Mouse (Mus musculus): Measurements from ENCODE around the gene Pgm1. TPM values are rescaled to one million over a fixed set of nuclear protein-coding genes. Genes with fewer than 3 reads are reported as not detected.
A peak's percentile ranks its signal among the peaks of the same experiment; 100 is the strongest.

Gene Pgm1
- polyA plus RNA-seq (2014; fragmentation: Nextera tagmentation; extraction: Ambion mirVana) = 70.9 and 71.4 TPM in 2 replicates

DNA sequence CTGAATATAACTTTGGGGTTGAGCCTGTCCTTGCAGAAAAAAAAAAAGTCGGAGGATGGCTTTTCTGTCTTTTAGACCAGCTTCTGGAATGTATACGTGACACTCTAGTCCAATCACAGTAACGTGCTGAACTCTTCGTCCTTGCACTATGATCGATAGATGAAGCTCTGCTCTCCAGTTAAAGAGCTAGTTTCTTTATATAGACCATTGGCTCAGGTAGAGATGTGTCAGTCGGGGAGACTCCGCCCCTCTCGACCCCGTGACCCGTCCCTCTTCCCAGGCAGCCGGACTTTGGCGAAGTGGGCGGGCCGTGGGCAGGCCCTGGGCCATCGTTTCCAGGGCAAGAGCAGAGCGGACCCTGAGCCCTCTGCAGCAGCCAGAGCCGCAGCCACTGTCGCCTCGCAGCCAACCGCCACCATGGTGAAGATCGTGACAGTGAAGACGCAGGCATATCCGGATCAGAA, at the start of gene Pgm1:
Gene Pgm1, plus strand, starts transcription at position 266 of the 464 bp plus-strand sequence.
- peaks cover 14% of the 10 kb centered on the region for H3K4me1 ChIP-seq (ENCODE audit: control insufficient read depth, insufficient read depth, low read length)
- no peaks in the 10 kb centered on the region for H3K9me3 ChIP-seq (ENCODE audit: control insufficient read depth, low read length)
- 4% methylated on average over 21 of the region's 23 CpGs for WGBS
- H3K36me3 ChIP-seq (ENCODE audit: control insufficient read depth, insufficient read depth, low read length) = no peaks in the 10 kb centered on the region
- H3K27ac ChIP-seq (replicated peaks; ENCODE audit: low read depth, low read length) = peak within 1 kb of the TSS; percentile 87
- no peak for DNase-seq (ENCODE audit: low spot score)
- peak within 1 kb of the TSS; percentile 69 for H3K4me3 ChIP-seq (ENCODE audit: low read depth, low read length)
- ATAC-seq (ENCODE audit: low read depth) = peak; percentile 81
- no peaks in the 10 kb centered on the region for H3K27me3 ChIP-seq (replicated peaks; ENCODE audit: control insufficient read depth, insufficient read depth, low read length)
- H3K4me2 ChIP-seq (ENCODE audit: low read depth, low read length) = peak within 1 kb of the TSS; percentile 96
- H3K9ac ChIP-seq (ENCODE audit: low read depth, low read length) = peak within 1 kb of the TSS; percentile 76

DNA sequence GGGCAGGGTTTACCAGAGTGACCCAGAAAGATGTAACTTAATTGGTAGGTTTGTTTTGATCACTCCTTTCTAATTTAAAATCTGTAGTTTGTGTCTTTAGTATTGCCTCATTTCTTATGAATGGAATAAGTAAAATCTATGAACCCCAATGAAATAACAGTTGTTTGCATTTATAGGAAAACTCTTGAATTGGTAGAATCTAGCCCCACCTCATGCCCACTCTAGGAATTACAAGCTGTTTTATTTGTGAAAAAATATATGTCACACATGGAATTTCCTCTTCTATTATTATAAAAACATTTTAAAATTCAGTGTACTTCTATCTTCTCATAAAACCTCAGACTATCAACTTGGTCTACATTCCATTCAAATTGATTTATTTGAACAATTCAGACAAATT, 47.3 kb upstream of the Pgm1 start:
- H3K4me2 ChIP-seq (ENCODE audit: low read depth, low read length) = no peak overlapping the region
- no peak overlapping the region for H3K27ac ChIP-seq (replicated peaks; ENCODE audit: low read depth, low read length)
- no peaks in the 10 kb centered on the region for H3K36me3 ChIP-seq (ENCODE audit: control insufficient read depth, insufficient read depth, low read length)
- H3K4me1 ChIP-seq (ENCODE audit: control insufficient read depth, insufficient read depth, low read length) = no peaks in the 10 kb centered on the region
- no peak overlapping the region for H3K9ac ChIP-seq (ENCODE audit: low read depth, low read length)
- H3K9me3 ChIP-seq (ENCODE audit: control insufficient read depth, low read length) = no peaks in the 10 kb centered on the region
- DNase-seq (ENCODE audit: low spot score) = peak; percentile 31
- H3K27me3 ChIP-seq (replicated peaks; ENCODE audit: control insufficient read depth, insufficient read depth, low read length) = no peaks in the 10 kb centered on the region
- ATAC-seq (ENCODE audit: low read depth) = no peak
- no peak overlapping the region for H3K4me3 ChIP-seq (ENCODE audit: low read depth, low read length)

DNA sequence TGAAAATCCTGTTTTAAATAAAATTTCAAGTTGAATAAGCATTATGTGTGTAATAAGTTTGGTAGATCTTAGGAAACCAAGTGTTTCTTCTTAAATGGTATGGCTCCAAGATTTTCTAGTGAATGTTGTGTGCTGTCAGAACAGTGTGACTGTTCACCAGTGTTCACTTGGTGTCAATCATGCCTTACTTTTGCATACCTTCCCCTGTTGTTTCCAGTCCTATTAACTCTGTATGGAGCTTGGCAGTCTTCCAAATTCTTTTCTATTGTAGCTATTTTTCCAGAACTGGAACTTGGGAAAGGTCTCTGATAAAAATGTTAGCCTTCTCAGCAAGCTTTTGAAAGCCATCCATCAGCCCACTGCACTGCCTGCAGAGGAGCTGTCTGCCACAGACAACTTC, 46.8 kb upstream of the Pgm1 start:
- Histone ChIP-seq H3K4me2 (ENCODE audit: low read depth, low read length) (no peak overlapping the region), H3K9ac (ENCODE audit: low read depth, low read length) (no peak overlapping the region), H3K4me3 (ENCODE audit: low read depth, low read length) (no peak overlapping the region), H3K36me3 (ENCODE audit: control insufficient read depth, insufficient read depth, low read length) (no peaks in the 10 kb centered on the region), H3K9me3 (ENCODE audit: control insufficient read depth, low read length) (no peaks in the 10 kb centered on the region), H3K27ac (replicated peaks; ENCODE audit: low read depth, low read length) (no peak overlapping the region), H3K27me3 (replicated peaks; ENCODE audit: control insufficient read depth, insufficient read depth, low read length) (no peaks in the 10 kb centered on the region), H3K4me1 (ENCODE audit: control insufficient read depth, insufficient read depth, low read length) (no peaks in the 10 kb centered on the region)
- no peak for ATAC-seq (ENCODE audit: low read depth)
- DNase-seq (ENCODE audit: low spot score) = peak; percentile 9

GRCm38 (mm10) chr4:99913894-99914451, 15.2 kb upstream of the Pgm1 start:
- 66% methylated on average over 4 of the region's 4 CpGs for WGBS
- Histone ChIP-seq H3K4me3 (ENCODE audit: low read depth, low read length) (no peak overlapping the region), H3K4me1 (ENCODE audit: control insufficient read depth, insufficient read depth, low read length) (no peaks in the 10 kb centered on the region), H3K9me3 (ENCODE audit: control insufficient read depth, low read length) (no peaks in the 10 kb centered on the region), H3K4me2 (ENCODE audit: low read depth, low read length) (no peak overlapping the region), H3K36me3 (ENCODE audit: control insufficient read depth, insufficient read depth, low read length) (peaks cover 6% of the 10 kb centered on the region; the same call in 1 of the 2 replicates), H3K9ac (ENCODE audit: low read depth, low read length) (no peak overlapping the region), H3K27ac (replicated peaks; ENCODE audit: low read depth, low read length) (no peak overlapping the region), H3K27me3 (replicated peaks; ENCODE audit: control insufficient read depth, insufficient read depth, low read length) (no peaks in the 10 kb centered on the region)
- no peak for ATAC-seq (ENCODE audit: low read depth)
- DNase-seq (ENCODE audit: low spot score) = peak; percentile 20

- Histone ChIP-seq H3K4me3 (ENCODE audit: low read depth, low read length) (no peak overlapping the region), H3K27ac (replicated peaks; ENCODE audit: low read depth, low read length) (no peak overlapping the region), H3K4me1 (ENCODE audit: control insufficient read depth, insufficient read depth, low read length) (peaks cover 14% of the 10 kb centered on the region), H3K9me3 (ENCODE audit: control insufficient read depth, low read length) (no peaks in the 10 kb centered on the region), H3K27me3 (replicated peaks; ENCODE audit: control insufficient read depth, insufficient read depth, low read length) (no peaks in the 10 kb centered on the region), H3K36me3 (ENCODE audit: control insufficient read depth, insufficient read depth, low read length) (no peaks in the 10 kb centered on the region), H3K9ac (ENCODE audit: low read depth, low read length) (no peak overlapping the region), H3K4me2 (ENCODE audit: low read depth, low read length) (no peak overlapping the region)
- ATAC-seq (ENCODE audit: low read depth) = no peak
- WGBS = 91% methylated on average over 4 of the region's 4 CpGs
- DNase-seq (ENCODE audit: low spot score) = no peak
Observed at GRCm38 (mm10) chr4:99926380-99926779, 2.8 kb upstream of the Pgm1 start.

GRCm38 (mm10) chr4:99928521-99928920, 693 bp upstream of the Pgm1 start:
- 66% methylated on average over 6 of the region's 6 CpGs for WGBS

DNA sequence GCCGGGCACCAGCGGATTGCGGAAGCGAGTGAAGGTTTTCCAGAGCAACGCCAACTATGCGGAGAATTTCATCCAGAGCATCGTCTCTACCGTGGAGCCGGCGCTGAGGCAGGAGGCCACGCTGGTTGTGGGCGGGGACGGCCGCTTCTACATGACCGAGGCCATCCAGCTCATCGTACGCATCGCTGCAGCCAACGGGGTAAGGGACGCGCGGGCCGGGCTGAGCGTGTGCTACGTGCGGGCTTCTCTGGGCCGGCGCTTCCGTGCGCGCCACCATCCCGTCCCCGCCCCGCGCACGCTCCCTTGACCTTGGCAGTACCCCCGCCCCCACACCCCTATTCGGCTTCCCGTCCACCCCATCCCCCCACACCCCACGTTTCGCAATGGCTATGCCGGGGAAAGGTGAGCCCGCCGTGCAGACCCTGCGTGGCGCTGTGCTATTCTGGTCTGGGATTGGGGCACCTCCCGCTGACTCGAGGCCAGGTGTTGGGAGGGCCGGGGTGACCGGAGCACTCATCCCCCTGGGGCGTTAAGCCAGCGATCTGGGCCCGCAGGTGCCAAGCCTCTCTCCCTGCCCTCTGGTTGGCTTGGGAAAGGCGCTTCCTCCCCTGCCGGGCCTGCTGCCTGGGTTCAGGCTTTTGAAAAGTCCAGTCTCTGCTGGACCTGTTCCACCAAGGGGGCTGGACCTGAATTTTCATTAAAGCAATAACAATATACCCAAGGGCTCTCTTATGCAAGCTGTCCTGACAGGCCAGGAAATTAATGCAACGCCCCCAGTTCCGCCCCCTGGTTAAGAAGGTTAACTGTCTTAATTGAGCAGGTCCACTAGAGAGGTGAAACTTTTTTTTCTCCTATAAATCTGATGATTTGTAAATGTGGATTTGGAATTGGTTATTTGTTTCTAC, 651 bp downstream of the Pgm1 start, which contains the start of gene Itgb3bp:
Gene Itgb3bp, minus strand, starts transcription at position 201 of the 905 bp plus-strand sequence.
- 1% methylated on average over 23 of the region's 57 CpGs for WGBS

More at GRCm38 (mm10) chr4:99928521-99928920, 693 bp upstream of the Pgm1 start:
- H3K36me3 ChIP-seq (ENCODE audit: control insufficient read depth, insufficient read depth, low read length) = no peaks in the 10 kb centered on the region
- DNase-seq (ENCODE audit: low spot score) (no peak), ATAC-seq (ENCODE audit: low read depth) (no peak)
- peaks cover 14% of the 10 kb centered on the region for H3K4me1 ChIP-seq (ENCODE audit: control insufficient read depth, insufficient read depth, low read length)
- no peaks in the 10 kb centered on the region for H3K27me3 ChIP-seq (replicated peaks; ENCODE audit: control insufficient read depth, insufficient read depth, low read length)
- H3K27ac ChIP-seq (replicated peaks; ENCODE audit: low read depth, low read length) = no peak overlapping the region
- no peak overlapping the region for H3K9ac ChIP-seq (ENCODE audit: low read depth, low read length)
- no peak overlapping the region for H3K4me3 ChIP-seq (ENCODE audit: low read depth, low read length)
- no peaks in the 10 kb centered on the region for H3K9me3 ChIP-seq (ENCODE audit: control insufficient read depth, low read length)
- no peak overlapping the region; the same call in 1 of the 2 replicates for H3K4me2 ChIP-seq (ENCODE audit: low read depth, low read length)

GRCm38 (mm10) chr4:99930518-99931239, 1.5 kb downstream of the Pgm1 start:
- H3K9me3 ChIP-seq (ENCODE audit: control insufficient read depth, low read length) = no peaks in the 10 kb centered on the region
- H3K4me1 ChIP-seq (ENCODE audit: control insufficient read depth, insufficient read depth, low read length) = peaks cover 14% of the 10 kb centered on the region
- peak overlapping the region; percentile 76; the same call in 1 of the 2 replicates for H3K9ac ChIP-seq (ENCODE audit: low read depth, low read length)
- H3K36me3 ChIP-seq (ENCODE audit: control insufficient read depth, insufficient read depth, low read length) = no peaks in the 10 kb centered on the region
- H3K27me3 ChIP-seq (replicated peaks; ENCODE audit: control insufficient read depth, insufficient read depth, low read length) = no peaks in the 10 kb centered on the region
- peak overlapping the region; percentile 69 for H3K4me3 ChIP-seq (ENCODE audit: low read depth, low read length)
- 42% methylated on average over 10 of the region's 10 CpGs for WGBS
- ATAC-seq (ENCODE audit: low read depth) = no peak
- peak; percentile 32 for DNase-seq (ENCODE audit: low spot score)
- peak overlapping the region; percentile 87; the same call in 1 of the 2 replicates for H3K27ac ChIP-seq (replicated peaks; ENCODE audit: low read depth, low read length)
- peak overlapping the region; percentile 96 for H3K4me2 ChIP-seq (ENCODE audit: low read depth, low read length)

More for the DNA sequence above, 651 bp downstream of the Pgm1 start, which contains the start of gene Itgb3bp:
- ATAC-seq (ENCODE audit: low read depth) (peak; percentile 95), DNase-seq (ENCODE audit: low spot score) (peak; percentile 89)
- H3K27me3 ChIP-seq (replicated peaks; ENCODE audit: control insufficient read depth, insufficient read depth, low read length) = no peaks in the 10 kb centered on the region
- H3K27ac ChIP-seq (replicated peaks; ENCODE audit: low read depth, low read length) = peak within 1 kb of the TSS; percentile 87
- no peaks in the 10 kb centered on the region for H3K36me3 ChIP-seq (ENCODE audit: control insufficient read depth, insufficient read depth, low read length)
- peak within 1 kb of the TSS; percentile 76 for H3K9ac ChIP-seq (ENCODE audit: low read depth, low read length)
- H3K4me1 ChIP-seq (ENCODE audit: control insufficient read depth, insufficient read depth, low read length) = peaks cover 14% of the 10 kb centered on the region
- peak within 1 kb of the TSS; percentile 69 for H3K4me3 ChIP-seq (ENCODE audit: low read depth, low read length)
- no peaks in the 10 kb centered on the region for H3K9me3 ChIP-seq (ENCODE audit: control insufficient read depth, low read length)
- H3K4me2 ChIP-seq (ENCODE audit: low read depth, low read length) = peak within 1 kb of the TSS; percentile 96
